Mouse (Mus musculus) small intestine, adult 2 months (tissue): ENCODE results near the gene Babam1. TPM values are rescaled to one million over a fixed set of nuclear protein-coding genes. Genes with fewer than 3 reads are reported as not detected.

ENCODE experiments used
- H3K27ac ChIP-seq: fragments of 200-500 bp; 2 replicates; pipeline ENCODE4 v1.5.1; 2012; ENCODE audit warnings: low read depth, low read length, control low read depth, inconsistent platforms; ENCODE audit not compliant: insufficient read depth
- H3K27me3 ChIP-seq: fragments of 200-500 bp; 2 replicates; pipeline ENCODE4 v1.6.1; 2012; ENCODE audit warnings: mild to moderate bottlenecking, moderate library complexity, low read length, inconsistent platforms; ENCODE audit not compliant: control insufficient read depth, insufficient read depth
- H3K36me3 ChIP-seq: fragments of 200-500 bp; 2 replicates; pipeline ENCODE4 v1.6.1; 2012; ENCODE audit warnings: mild to moderate bottlenecking, low read length, control low read depth, inconsistent platforms; ENCODE audit not compliant: control insufficient read depth, insufficient read depth
- H3K4me1 ChIP-seq: fragments of 200-500 bp; 2 replicates; pipeline ENCODE4 v1.6.1; 2012; ENCODE audit warnings: low read length, inconsistent platforms, mixed read lengths; ENCODE audit not compliant: control insufficient read depth, insufficient read depth, insufficient read length
- H3K4me3 ChIP-seq: fragments of 200-500 bp; 2 replicates; pipeline ENCODE4 v1.5.1; 2012; ENCODE audit warnings: low read depth, mild to moderate bottlenecking, control low read depth, inconsistent platforms, low read length, moderate library complexity
- CTCF ChIP-seq: fragments of 200-500 bp; IDR thresholded peaks from 2 replicates; pipeline ENCODE4 v1.5.1; 2012; ENCODE audit warnings: low read depth, mild to moderate bottlenecking, control low read depth, inconsistent platforms, low read length, moderate library complexity, mixed read lengths; ENCODE audit not compliant: insufficient replicate concordance, insufficient read length; ENCODE audit errors: extremely low read depth
- POLR2A ChIP-seq: fragments of 200-500 bp; IDR thresholded peaks from 2 replicates; pipeline ENCODE4 v1.6.1; 2012; ENCODE audit warnings: low read depth, mild to moderate bottlenecking, control low read depth, inconsistent platforms, low read length, moderate library complexity
- WGBS: fragments of 180-500 bp; shearing (Covaris S2); methylation state at CpG from one replicate; pipeline ENCODE4 v1.1.7; 2018; 5-methylcytosine and 5-hydroxymethylcytosine counted together
- polyA plus RNA-seq: library from polyadenylated mRNA; depleted of rRNA; stranded (reverse); fragments of >200 nt; gene quantifications from 2 replicates; pipeline ENCODE4 v1.2.3, GENCODE M21; 2012

The Babam1 gene
- polyA plus RNA-seq, 1 experiment, result 119 TPM

DNA sequence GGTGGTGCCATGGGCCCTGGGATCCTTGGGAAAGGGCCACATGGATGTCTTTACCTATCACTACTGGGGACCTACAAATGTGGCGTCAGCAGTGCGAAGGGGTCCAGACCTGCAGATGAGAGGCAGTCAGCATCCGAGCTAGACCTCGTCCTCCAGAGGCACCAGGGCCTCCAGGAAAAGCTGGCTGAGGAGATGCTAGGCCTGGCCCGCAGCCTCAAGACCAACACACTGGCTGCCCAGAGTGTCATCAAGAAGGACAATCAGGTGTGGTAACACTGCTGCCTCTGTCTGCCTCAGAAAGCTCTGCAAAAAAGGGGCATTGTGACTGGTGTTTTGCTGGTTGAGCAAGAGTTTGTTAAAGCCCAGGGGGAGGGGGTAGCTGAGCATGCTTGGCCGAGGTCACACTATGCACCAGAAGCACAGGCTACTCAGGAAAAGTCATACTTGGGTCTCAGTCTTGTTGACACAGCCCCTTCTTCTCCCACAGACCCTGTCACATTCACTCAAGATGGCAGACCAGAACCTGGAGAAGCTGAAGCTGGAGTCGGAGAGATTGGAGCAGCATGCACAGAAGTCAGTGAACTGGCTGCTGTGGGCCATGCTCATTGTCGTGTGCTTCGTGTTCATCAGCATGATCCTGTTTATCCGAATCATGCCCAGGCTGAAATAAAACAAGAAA is 27.5 kb upstream of the Babam1 start:
- Histone ChIP-seq H3K4me3 (no peak overlapping the region), H3K4me1 (peaks cover 7% of the 10 kb centered on the region), H3K27me3 (no peaks in the 10 kb centered on the region), H3K36me3 (peaks cover 16% of the 10 kb centered on the region), H3K27ac (no peak overlapping the region)
- TF ChIP-seq POLR2A (no peak), CTCF (no peak)
- WGBS, result 92% methylated on average over 10 of the region's 10 CpGs

DNA sequence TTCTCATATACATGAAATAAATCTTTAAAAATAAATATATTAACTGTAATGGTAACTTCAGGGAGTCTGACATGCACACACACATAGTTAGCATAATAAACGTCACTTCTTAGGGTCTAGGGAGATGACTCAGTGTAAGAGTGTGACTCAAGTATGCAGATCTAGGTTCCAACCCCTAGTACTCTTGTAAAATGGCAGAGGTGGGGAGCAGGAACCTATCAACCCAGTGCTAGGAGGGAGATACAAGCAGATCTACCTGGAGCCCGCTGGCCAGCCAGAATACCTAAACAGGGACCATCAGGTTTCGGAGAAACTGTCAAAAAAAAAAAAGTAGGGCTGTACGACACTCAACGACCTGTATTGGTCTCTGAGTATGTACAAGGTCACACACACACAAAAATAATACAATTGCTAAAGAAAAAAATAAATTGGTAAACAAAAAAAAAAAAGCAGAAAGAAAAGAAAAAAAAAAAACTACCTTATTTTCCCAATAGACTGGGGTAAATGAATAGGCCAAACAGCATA is 25.9 kb upstream of the Babam1 start:
- whole genome bisulfite sequencing, result 15% methylated on average over 5 of the region's 5 CpGs
- Histone ChIP-seq H3K4me1 (peaks cover 17% of the 10 kb centered on the region), H3K27me3 (no peaks in the 10 kb centered on the region), H3K4me3 (peak overlapping the region; percentile 72; the same call in 1 of the 2 replicates), H3K27ac (no peak overlapping the region), H3K36me3 (peaks cover 28% of the 10 kb centered on the region)
- TF ChIP-seq CTCF (no peak), POLR2A (no peak)

DNA sequence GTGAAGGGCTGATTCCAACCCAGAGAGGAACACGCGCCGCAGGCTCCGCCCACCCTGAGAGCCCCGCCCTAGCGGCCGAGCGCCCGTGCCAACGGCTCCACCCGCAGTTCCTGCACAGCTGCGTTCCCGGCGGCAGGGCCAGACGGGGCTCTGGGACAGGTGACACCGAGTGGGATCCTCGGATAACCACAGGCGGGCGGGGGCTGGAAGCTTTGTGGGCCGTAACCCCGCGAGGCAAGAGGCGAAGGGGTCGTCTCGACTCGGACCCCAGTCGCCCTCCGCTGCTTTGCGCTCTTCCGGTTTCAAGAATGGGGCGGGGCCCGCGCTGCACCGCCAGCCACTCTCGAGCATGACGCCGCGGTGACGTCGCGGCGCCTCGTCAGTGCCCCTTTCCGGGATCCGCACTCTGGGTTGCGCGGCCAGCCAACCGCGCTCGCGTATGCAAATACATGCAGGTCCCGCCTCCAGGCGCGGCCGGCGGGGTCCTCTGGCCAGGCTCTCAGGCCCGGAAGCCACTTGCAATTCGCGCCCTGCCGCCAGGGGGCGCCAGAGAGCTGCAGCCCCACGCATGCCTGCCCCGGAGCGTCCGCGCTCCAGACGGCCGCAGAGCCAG is 25.3 kb upstream of the Babam1 start, which contains the start of gene Ocel1:
TSS of gene Ocel1 (plus strand) at position 63 of the 613 bp plus-strand sequence.
- Histone ChIP-seq H3K4me3 (peak within 1 kb of the TSS; percentile 72), H3K27me3 (no peaks in the 10 kb centered on the region), H3K27ac (peak within 1 kb of the TSS; percentile 81), H3K36me3 (peaks cover 28% of the 10 kb centered on the region), H3K4me1 (peaks cover 22% of the 10 kb centered on the region)
- TF ChIP-seq POLR2A (peak; percentile 68; the same call in 1 of the 2 replicates), CTCF (peak; percentile 98)
- WGBS, result under 1% methylated on average over 68 of the region's 68 CpGs

DNA sequence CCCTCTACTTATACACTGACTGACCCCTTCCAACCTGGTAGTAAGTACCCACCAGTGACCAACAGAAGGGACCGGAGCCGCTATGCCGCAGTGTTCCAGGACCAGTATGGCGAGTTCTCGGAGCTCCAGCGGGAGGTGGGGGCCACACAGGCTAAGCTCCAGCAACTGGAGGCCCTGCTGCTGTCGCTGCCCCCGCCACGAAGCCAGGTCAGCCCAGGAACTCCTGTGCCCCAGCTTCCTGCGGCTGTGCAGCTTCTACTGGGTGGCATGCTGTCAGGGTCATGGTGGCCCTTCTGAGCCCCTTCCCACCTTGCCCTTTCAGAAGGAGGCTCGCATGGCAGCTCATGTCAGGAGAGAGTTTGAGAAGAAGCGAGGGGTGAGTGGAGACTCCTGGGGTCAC is 24.2 kb upstream of the Babam1 start:
- Histone ChIP-seq H3K4me3 (no peak overlapping the region), H3K36me3 (peaks cover 28% of the 10 kb centered on the region), H3K27me3 (no peaks in the 10 kb centered on the region), H3K4me1 (peaks cover 28% of the 10 kb centered on the region), H3K27ac (no peak overlapping the region)
- WGBS, result 90% methylated on average over 12 of the region's 12 CpGs
- TF ChIP-seq POLR2A (no peak), CTCF (no peak)

DNA sequence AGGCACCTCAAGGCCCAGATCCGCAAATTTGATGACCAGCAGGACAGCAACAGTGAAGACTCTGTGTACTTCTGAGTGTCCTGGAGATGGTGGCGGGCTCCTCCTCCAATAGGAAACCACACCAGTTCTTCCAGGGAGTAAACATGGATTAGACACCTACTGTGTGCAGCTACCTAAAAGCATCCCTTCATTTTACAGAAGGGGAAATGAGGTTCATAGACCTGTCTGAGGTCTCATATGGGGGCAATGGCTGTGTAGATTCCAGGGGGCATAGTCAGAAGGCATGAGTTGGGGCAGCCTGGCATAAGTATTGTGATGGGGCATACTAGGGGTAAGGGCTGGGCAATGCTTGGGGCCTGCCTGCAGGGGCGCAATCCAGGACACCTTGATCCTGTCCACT is 23.7 kb upstream of the Babam1 start:
- TF ChIP-seq CTCF (no peak), POLR2A (no peak)
- Histone ChIP-seq H3K4me3 (no peak overlapping the region), H3K27me3 (no peaks in the 10 kb centered on the region), H3K4me1 (peaks cover 28% of the 10 kb centered on the region), H3K27ac (no peak overlapping the region), H3K36me3 (peaks cover 31% of the 10 kb centered on the region)
- 92% methylated on average over 3 of the region's 3 CpGs for WGBS

DNA sequence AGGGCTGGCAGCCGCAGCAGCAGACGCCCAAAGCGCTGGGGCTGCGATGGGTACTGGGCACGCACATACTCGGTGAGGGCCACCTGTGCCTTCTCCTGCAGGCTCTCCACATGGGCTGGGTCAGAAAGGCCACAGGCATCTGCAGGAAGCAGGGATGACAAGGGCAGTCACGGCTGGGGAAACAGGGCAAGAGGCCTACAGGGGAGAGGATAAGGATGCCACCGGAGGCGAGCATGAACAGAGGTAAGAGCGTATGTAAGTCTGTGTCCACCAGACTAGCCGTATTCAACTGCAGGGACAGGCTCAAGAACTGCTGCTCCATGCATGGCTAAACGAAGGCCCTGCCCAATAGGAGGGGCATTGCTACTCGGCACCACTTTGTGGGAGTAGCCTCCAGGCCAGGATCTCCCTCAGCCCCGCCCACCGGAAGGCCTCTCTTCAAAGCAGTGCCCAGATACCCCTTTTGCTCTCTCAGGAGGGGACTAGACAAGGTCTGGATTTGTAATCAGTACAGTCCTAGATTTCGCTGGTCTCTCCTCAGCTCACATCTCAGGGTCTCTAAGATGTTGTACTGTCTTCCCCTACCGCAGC is 21.9 kb upstream of the Babam1 start:
- no peak overlapping the region for H3K27ac ChIP-seq
- TF ChIP-seq POLR2A, result no peak
- peaks cover 32% of the 10 kb centered on the region for H3K36me3 ChIP-seq
- no peaks in the 10 kb centered on the region for H3K27me3 ChIP-seq
- H3K4me3 ChIP-seq, result no peak overlapping the region
- whole genome bisulfite sequencing, result 79% methylated on average over 17 of the region's 17 CpGs
- peaks cover 35% of the 10 kb centered on the region for H3K4me1 ChIP-seq

DNA sequence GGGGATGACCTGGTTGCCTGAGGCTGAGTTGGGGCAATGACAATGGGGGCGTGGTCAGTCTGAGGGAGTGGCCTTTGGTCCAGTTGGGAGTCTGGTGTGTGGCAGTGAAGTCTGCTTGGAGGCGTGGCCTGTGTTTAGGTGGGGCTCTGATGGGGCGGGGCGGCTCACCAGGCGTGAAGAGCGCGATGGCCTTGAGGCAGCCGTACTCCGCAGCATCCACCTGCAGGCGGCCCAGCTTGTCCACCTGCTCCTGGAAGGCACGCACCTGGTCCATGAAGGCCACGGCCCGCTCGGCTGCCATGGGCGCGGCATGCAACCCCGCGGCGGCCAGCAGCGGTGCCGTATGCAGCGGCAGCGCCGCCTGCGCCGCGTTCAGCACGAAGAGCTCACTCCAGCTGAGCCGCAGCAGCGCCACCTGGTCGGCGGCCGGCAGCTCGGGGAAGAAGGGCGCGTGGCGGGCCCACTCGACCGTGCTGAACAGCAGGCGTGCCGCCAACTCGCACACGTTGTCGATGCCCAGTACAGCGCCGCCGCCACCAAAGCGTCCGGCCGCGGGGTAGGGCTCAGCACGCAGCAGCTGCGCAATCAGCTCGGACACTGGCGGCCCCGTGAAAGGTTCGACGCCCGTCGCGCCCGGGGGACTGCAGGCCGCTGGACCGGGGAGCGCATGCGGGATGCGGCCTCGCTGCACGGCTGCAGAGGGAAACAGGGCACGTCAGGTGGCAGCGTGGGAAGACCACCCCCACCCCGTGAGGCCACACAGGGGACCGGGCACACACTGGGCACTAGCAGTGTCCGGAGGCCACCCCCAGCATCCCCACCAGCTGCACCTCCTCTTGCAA is 20.9 kb upstream of the Babam1 start:
- Histone ChIP-seq H3K4me1 (peaks cover 38% of the 10 kb centered on the region), H3K4me3 (peak overlapping the region; percentile 53), H3K27me3 (no peaks in the 10 kb centered on the region), H3K27ac (peak overlapping the region; percentile 46), H3K36me3 (peaks cover 30% of the 10 kb centered on the region)
- 15% methylated on average over 74 of the region's 74 CpGs for WGBS
- TF ChIP-seq POLR2A (no peak), CTCF (no peak)
